Mouse (Mus musculus): Measurements from ENCODE around the gene Lrfn1. TPM values are rescaled to one million over a fixed set of nuclear protein-coding genes. Genes with fewer than 3 reads are reported as not detected.

Gene Lrfn1
- polyA plus RNA-seq, 1 experiment from 2014 or later = 1.5 TPM

GRCm38 (mm10) chr7:28436271-28436904, 15.4 kb upstream of the Lrfn1 start:
- peaks cover 14% of the 10 kb centered on the region for H3K36me3 ChIP-seq
- peak; percentile 97 for ATAC-seq
- H3K4me3 ChIP-seq = peak overlapping the region; percentile 93
- H3K4me2 ChIP-seq = peak overlapping the region; percentile 84
- peak overlapping the region; percentile 97 for H3K9ac ChIP-seq
- peaks cover 69% of the 10 kb centered on the region for H3K4me1 ChIP-seq
- WGBS (ENCODE audit: insufficient replicate concordance) = under 1% methylated on average over 54 of the region's 64 CpGs
- H3K9me3 ChIP-seq (replicated peaks) = no peaks in the 10 kb centered on the region
- peak overlapping the region; percentile 83 for H3K27ac ChIP-seq
- H3K27me3 ChIP-seq (replicated peaks) = no peaks in the 10 kb centered on the region

DNA sequence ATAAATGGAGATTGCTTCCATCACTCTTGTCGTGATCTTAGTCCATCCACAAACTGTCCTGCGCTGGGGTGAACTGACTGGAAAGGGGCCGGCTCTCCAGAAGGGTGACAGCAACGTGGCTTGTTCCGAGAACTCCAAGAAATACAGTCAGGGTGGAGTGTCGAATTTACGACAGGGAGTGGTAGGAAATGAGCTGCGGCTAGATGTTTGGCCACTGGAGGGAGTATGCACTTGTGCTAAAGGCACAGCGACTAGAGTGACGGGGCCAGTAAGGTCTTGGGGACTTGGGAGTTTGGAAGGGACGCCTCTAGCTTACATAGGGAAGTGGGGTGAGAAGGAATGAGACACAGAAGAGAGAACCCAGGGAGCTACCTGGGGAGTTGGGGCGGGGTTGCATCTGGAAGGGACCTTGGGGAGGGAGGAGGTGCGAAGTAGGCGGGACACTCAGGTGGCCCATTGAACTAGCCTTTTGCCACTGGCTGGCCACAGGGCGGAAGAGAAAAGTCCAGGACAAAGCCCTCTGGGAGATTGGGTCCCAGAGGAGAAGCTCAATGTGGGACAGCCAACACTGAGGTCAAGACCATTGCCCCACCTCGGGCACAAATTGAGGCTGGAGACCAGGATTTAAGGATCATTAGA, 14.7 kb upstream of the Lrfn1 start, which contains the start of gene Gmfg:
Gmfg (plus strand) TSS at position 516 of the 639 bp plus-strand sequence.
- Histone ChIP-seq H3K4me1 (peaks cover 67% of the 10 kb centered on the region), H3K9me3 (replicated peaks) (no peaks in the 10 kb centered on the region), H3K9ac (peak within 1 kb of the TSS; percentile 73), H3K4me3 (peak within 1 kb of the TSS; percentile 93), H3K27ac (peak within 1 kb of the TSS; percentile 83), H3K4me2 (peak within 1 kb of the TSS; percentile 84), H3K27me3 (replicated peaks) (no peaks in the 10 kb centered on the region), H3K36me3 (peaks cover 11% of the 10 kb centered on the region; the same call in 1 of the 2 replicates)
- WGBS (ENCODE audit: insufficient replicate concordance) = 6% methylated on average over 16 of the region's 16 CpGs
- peak; percentile 34 for ATAC-seq

- H3K36me3 ChIP-seq = peaks cover 4% of the 10 kb centered on the region; the same call in 1 of the 2 replicates
- no peaks in the 10 kb centered on the region for H3K9me3 ChIP-seq (replicated peaks)
- no peak overlapping the region for H3K27ac ChIP-seq
- H3K9ac ChIP-seq = no peak overlapping the region
- H3K4me1 ChIP-seq = peaks cover 65% of the 10 kb centered on the region
- no peak for ATAC-seq
- H3K27me3 ChIP-seq (replicated peaks) = no peaks in the 10 kb centered on the region
- no peak overlapping the region for H3K4me3 ChIP-seq
- peak overlapping the region; percentile 84 for H3K4me2 ChIP-seq
Observed at GRCm38 (mm10) chr7:28437964-28438363, 13.8 kb upstream of the Lrfn1 start.

GRCm38 (mm10) chr7:28438771-28439170, 13.0 kb upstream of the Lrfn1 start:
- WGBS (ENCODE audit: insufficient replicate concordance) = 45% methylated on average over 2 of the region's 2 CpGs
- no peaks in the 10 kb centered on the region for H3K36me3 ChIP-seq
- no peak overlapping the region for H3K4me3 ChIP-seq
- no peaks in the 10 kb centered on the region for H3K27me3 ChIP-seq (replicated peaks)
- no peaks in the 10 kb centered on the region for H3K9me3 ChIP-seq (replicated peaks)
- peaks cover 62% of the 10 kb centered on the region for H3K4me1 ChIP-seq
- 0 out of 2 replicates have a peak overlapping the region, but pooled peaks have one; percentile 4 for H3K9ac ChIP-seq
- no peak overlapping the region for H3K27ac ChIP-seq
- no peak overlapping the region for H3K4me2 ChIP-seq
- ATAC-seq = no peak

GRCm38 (mm10) chr7:28440739-28441138, 11.0 kb upstream of the Lrfn1 start:
- peak overlapping the region; percentile 44 for H3K9ac ChIP-seq
- H3K4me1 ChIP-seq = peaks cover 43% of the 10 kb centered on the region
- H3K9me3 ChIP-seq (replicated peaks) = no peaks in the 10 kb centered on the region
- H3K4me2 ChIP-seq = peak overlapping the region; percentile 31; the same call in 1 of the 2 replicates
- H3K27me3 ChIP-seq (replicated peaks) = 0 out of 2 replicates have a peak, but pooled peaks cover 1% of the 10 kb centered on the region
- no peak for ATAC-seq
- H3K27ac ChIP-seq = peak overlapping the region; percentile 77
- peak overlapping the region; percentile 27 for H3K4me3 ChIP-seq
- H3K36me3 ChIP-seq = no peaks in the 10 kb centered on the region
- 23% methylated on average over 2 of the region's 2 CpGs for WGBS (ENCODE audit: insufficient replicate concordance)

DNA sequence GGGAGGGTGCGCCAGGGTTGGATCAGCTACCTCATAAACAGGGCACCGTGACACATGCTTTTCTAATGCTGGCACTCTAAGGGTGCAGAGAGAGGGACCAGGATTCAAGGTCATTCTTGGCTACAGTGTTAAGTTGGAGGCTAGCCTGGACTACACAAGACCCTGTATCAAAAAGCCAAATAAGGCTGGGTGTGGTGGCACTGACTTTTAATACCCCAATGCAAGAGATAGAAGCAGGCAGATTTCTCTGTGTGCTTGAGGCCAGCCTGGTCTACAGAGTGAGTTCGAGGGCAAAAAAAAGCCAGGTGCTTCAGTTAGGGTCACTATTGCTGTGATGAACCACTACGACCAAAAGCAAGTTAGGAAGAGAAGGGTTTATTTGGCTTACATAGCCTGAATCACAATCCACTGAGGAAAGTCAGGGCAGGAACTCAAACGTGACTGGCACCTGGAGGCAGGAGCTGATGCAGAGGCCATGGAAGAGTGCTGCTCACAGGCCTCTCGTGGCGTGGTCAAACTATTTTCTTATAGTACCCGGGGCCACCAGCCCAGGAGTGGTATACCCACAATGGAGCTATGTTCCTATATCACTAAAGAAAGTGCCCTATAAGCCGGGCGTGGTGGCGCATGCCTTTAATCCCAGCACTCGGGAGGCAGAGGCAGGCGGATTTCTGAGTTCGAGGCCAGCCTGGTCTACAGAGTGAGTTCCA, 9.8 kb upstream of the Lrfn1 start:
- Histone ChIP-seq H3K27me3 (replicated peaks) (0 out of 2 replicates have a peak, but pooled peaks cover 4% of the 10 kb centered on the region), H3K9ac (no peak overlapping the region), H3K36me3 (no peaks in the 10 kb centered on the region), H3K4me2 (peak overlapping the region; percentile 31), H3K27ac (peak overlapping the region; percentile 77), H3K4me3 (peak overlapping the region; percentile 27; the same call in 1 of the 2 replicates), H3K9me3 (replicated peaks) (no peaks in the 10 kb centered on the region), H3K4me1 (peaks cover 43% of the 10 kb centered on the region)
- no peak for ATAC-seq
- 46% methylated on average over 14 of the region's 14 CpGs for WGBS (ENCODE audit: insufficient replicate concordance)

DNA sequence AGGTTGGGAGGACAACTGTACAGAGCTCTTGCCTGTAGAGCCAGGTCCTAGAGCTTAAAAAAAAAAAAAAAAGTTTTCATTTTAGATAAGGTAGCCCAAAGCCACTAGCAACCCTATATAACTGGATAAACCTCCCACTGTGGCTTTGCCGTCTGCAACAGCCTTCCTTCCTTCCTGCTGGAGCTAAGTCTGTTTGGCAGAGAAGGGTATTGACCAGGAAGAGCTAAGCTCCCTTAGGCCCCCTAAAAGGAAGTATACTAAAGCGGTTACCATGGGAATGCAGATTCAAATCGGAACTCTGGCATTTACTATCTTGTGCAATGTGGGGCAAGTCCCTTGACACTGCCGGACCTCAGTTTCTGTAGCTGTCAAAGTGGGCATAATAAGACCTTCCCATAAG, 9.1 kb upstream of the Lrfn1 start:
- no peak overlapping the region for H3K9ac ChIP-seq
- 7% methylated on average over 4 of the region's 4 CpGs for WGBS (ENCODE audit: insufficient replicate concordance)
- H3K4me1 ChIP-seq = peaks cover 36% of the 10 kb centered on the region
- H3K4me2 ChIP-seq = peak overlapping the region; percentile 36
- no peak overlapping the region for H3K4me3 ChIP-seq
- no peak for ATAC-seq
- 0 out of 2 replicates have a peak, but pooled peaks cover 4% of the 10 kb centered on the region for H3K27me3 ChIP-seq (replicated peaks)
- no peak overlapping the region for H3K27ac ChIP-seq
- H3K36me3 ChIP-seq = no peaks in the 10 kb centered on the region
- H3K9me3 ChIP-seq (replicated peaks) = no peaks in the 10 kb centered on the region

DNA sequence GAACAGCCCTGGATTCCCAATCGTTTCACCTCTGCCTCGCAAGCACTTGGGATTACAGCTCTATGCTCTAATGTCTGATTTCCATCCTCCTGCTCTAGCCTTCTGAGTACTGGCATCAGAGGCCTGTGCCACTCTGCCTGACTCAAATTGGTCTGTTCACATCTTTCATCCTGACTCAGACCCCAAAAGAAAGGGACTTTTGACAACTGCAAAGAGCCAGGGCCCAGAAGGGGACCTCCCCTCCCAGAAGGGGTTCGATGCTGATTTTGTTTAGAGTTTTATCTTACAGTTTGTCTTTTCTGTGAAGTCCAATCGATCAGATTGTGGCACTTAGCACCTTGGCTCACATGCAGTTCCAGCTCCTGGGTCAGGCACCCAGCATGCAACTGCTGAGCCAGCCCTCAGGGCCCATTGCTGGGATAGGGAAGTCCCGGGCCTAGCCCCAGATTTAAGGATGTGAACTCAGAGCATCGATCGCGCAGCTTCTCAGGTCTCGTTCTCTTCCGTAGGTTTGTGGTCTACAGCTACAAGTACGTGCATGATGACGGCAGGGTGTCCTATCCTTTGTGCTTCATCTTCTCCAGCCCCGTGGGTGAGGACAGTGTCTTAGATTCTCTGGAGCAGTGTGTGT, 7.3 kb upstream of the Lrfn1 start:
- no peak for ATAC-seq
- no peak overlapping the region for H3K4me2 ChIP-seq
- WGBS (ENCODE audit: insufficient replicate concordance) = 63% methylated on average over 13 of the region's 13 CpGs

DNA sequence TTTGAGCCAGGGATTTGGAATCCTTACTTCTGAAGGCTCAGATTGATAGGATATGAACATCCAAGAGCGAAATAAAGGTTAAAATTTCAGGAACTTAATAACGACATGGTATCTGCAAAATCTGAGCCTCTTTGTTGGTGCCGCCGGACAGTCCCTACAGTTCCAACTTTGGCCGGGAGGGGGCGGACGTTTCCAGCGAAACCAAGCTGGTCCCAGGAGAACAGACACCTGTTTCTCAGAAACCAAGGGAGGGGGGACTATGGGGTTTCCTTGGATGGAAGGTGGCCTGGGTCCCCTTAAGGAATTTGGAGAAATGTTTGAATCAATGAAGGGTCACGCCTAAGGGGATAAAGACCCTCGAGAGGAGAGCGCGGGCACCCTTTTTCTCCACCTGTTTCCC, 5.3 kb upstream of the Lrfn1 start:
- no peak overlapping the region for H3K4me3 ChIP-seq
- H3K36me3 ChIP-seq = no peaks in the 10 kb centered on the region
- no peaks in the 10 kb centered on the region for H3K9me3 ChIP-seq (replicated peaks)
- no peak for ATAC-seq
- 17% methylated on average over 12 of the region's 12 CpGs for WGBS (ENCODE audit: insufficient replicate concordance)
- no peak overlapping the region for H3K9ac ChIP-seq
- peaks cover 7% of the 10 kb centered on the region for H3K27me3 ChIP-seq (replicated peaks)
- no peak overlapping the region for H3K27ac ChIP-seq
- peaks cover 17% of the 10 kb centered on the region for H3K4me1 ChIP-seq
- H3K4me2 ChIP-seq = no peak overlapping the region

More for the DNA sequence above, 7.3 kb upstream of the Lrfn1 start:
- H3K27me3 ChIP-seq (replicated peaks) = 0 out of 2 replicates have a peak, but pooled peaks cover 4% of the 10 kb centered on the region
- H3K36me3 ChIP-seq = no peaks in the 10 kb centered on the region
- no peaks in the 10 kb centered on the region for H3K9me3 ChIP-seq (replicated peaks)
- H3K4me3 ChIP-seq = no peak overlapping the region
- no peak overlapping the region for H3K9ac ChIP-seq
- peaks cover 22% of the 10 kb centered on the region for H3K4me1 ChIP-seq
- H3K27ac ChIP-seq = 0 out of 2 replicates have a peak overlapping the region, but pooled peaks have one; percentile 4

DNA sequence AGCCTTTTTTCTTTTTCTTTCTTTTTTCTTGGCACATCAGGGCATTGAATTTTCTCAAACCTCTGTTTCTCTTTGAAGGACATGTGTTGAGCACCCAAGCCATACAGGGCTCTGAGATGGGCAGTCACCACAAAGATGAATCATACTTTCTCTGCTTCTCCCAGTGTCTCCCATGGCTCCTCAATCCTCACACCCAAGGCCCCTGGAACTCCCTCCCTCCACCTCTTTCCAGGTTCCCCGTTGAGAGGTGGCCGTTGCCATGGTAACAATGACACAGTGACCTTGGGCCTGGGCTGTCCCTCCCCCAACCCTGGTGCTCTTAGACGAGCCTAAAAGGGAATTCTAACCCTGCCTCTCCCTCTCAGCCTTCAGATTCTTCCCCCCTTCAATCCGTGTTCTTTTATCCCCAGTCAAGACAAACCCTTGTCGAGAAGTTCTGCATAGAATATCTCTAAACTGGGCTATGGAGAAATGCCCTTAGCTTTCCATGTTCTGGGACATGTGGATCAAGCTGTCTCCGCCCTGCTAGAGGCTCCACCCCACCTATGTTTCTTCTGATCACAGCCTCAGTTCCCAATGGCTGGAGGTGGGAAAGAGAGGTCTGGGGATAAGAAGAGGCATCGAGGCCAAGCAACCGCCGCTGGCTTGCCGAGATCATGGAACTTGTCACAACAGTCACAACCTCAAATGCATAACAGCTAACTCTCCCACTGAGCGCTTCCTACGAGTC, 4.5 kb upstream of the Lrfn1 start:
- 58% methylated on average over 12 of the region's 12 CpGs for WGBS (ENCODE audit: insufficient replicate concordance)
- H3K27ac ChIP-seq = no peak overlapping the region
- H3K4me1 ChIP-seq = peaks cover 19% of the 10 kb centered on the region
- no peak overlapping the region for H3K9ac ChIP-seq
- no peak overlapping the region for H3K4me3 ChIP-seq
- ATAC-seq = no peak
- peaks cover 13% of the 10 kb centered on the region for H3K27me3 ChIP-seq (replicated peaks)
- no peaks in the 10 kb centered on the region for H3K36me3 ChIP-seq
- no peak overlapping the region for H3K4me2 ChIP-seq
- H3K9me3 ChIP-seq (replicated peaks) = no peaks in the 10 kb centered on the region

Measured in liver, embryonic 12.5 days (tissue).